Mouse (Mus musculus) heart, adult 2 months (tissue): ENCODE results near the gene Dpf2. TPM values are rescaled to one million over a fixed set of nuclear protein-coding genes. Genes with fewer than 3 reads are reported as not detected.

Source experiments
- DNase-seq, 2 experiments: peaks; one replicate each; pipeline ENCODE4 v3.0.0; 2021
- H3K27ac ChIP-seq: fragments of 200-600 bp; 2 replicates; pipeline ENCODE4 v1.8.1; 2022
- H3K27me3 ChIP-seq: fragments of 200-500 bp; 2 replicates; pipeline ENCODE4 v1.6.1; 2012; ENCODE audit warnings: mild to moderate bottlenecking, low read length, inconsistent platforms, mixed read lengths; ENCODE audit not compliant: control insufficient read depth, insufficient read depth
- H3K36me3 ChIP-seq: fragments of 200-500 bp; 2 replicates; pipeline ENCODE4 v1.6.1; 2012; ENCODE audit warnings: low read length, inconsistent platforms; ENCODE audit not compliant: control insufficient read depth, insufficient read depth
- H3K4me1 ChIP-seq: fragments of 200-500 bp; 2 replicates; pipeline ENCODE4 v1.6.1; 2011; ENCODE audit warnings: low read length; ENCODE audit not compliant: control insufficient read depth, insufficient read depth
- H3K4me3 ChIP-seq: fragments of 200-600 bp; 2 replicates; pipeline ENCODE4 v1.8.1; 2022
- H3K79me2 ChIP-seq: fragments of 200-500 bp; replicated peaks from 2 replicates; pipeline ENCODE4 v1.6.1; 2012; ENCODE audit warnings: mild to moderate bottlenecking, inconsistent platforms, low read length, moderate library complexity, mixed read lengths; ENCODE audit not compliant: control insufficient read depth, insufficient read depth
- H3K9ac ChIP-seq: fragments of 200-500 bp; 2 replicates; pipeline ENCODE4 v1.6.1; 2012; ENCODE audit warnings: low read depth, mild to moderate bottlenecking, control low read depth, inconsistent platforms, low read length, mixed read lengths
- CTCF ChIP-seq: fragments of 200-600 bp; IDR thresholded peaks from 2 replicates; pipeline ENCODE4 v1.8.1; 2022; ENCODE audit warnings: antibody characterized with exemption, mild to moderate bottlenecking, moderate library complexity
- EP300 ChIP-seq: fragments of 200-500 bp; IDR thresholded peaks from 2 replicates; pipeline ENCODE4 v1.6.1; 2011; ENCODE audit warnings: low read depth, low read length, control low read depth; ENCODE audit not compliant: insufficient read depth
- POLR2A ChIP-seq: fragments of 200-500 bp; IDR thresholded peaks from 2 replicates; pipeline ENCODE4 v1.6.1; 2011; ENCODE audit warnings: mild to moderate bottlenecking, low read depth, low read length, control low read depth; ENCODE audit not compliant: insufficient read depth
- WGBS: fragments of 180-500 bp; shearing (Covaris S2); methylation state at CpG from one replicate; pipeline ENCODE4 v1.1.7; 2018; 5-methylcytosine and 5-hydroxymethylcytosine counted together
- intact Hi-C: fragments of 180-260 bp; cut with DNase I; formaldehyde crosslinking; loops from one replicate; pipeline ENCODE4 v1.15.1; 2025
- polyA plus RNA-seq: library from polyadenylated mRNA; depleted of rRNA; stranded (reverse); fragments of >200 nt; gene quantifications from 2 replicates; pipeline ENCODE4 v1.2.3, GENCODE M21; 2012
- total RNA-seq, 2 experiments: library from RNA; stranded (reverse); gene quantifications; 2 replicates each; pipeline ENCODE4 v1.2.3; 2021

Gene Dpf2
- total and polyA plus RNA-seq, 3 experiments, result 71.8 to 83.5 (median 82.3) TPM

DNA sequence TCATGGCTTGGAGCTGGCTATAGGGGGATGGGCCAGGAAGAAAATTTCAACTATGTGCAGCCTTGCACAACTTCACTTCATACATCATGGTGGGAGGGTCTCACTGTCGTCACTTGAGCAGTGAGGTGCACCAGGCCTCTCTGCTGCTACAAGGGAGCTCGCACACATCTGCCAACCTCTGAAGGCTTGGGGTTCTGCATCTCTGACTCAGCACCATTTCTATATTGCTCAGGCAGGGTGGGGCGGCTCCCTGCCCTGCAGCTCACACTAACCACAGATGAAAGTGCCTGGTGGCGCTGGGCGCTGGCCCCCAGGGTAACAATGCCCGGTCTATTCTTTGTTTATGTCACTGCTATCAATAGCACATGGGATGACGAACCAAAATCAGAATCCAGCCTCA, 32.2 kb upstream of the Dpf2 start:
- 0 out of 2 replicates have a peak, but pooled peaks cover 2% of the 10 kb centered on the region for H3K36me3 ChIP-seq
- DNase-seq, result peak; percentile 46 to 59

DNA sequence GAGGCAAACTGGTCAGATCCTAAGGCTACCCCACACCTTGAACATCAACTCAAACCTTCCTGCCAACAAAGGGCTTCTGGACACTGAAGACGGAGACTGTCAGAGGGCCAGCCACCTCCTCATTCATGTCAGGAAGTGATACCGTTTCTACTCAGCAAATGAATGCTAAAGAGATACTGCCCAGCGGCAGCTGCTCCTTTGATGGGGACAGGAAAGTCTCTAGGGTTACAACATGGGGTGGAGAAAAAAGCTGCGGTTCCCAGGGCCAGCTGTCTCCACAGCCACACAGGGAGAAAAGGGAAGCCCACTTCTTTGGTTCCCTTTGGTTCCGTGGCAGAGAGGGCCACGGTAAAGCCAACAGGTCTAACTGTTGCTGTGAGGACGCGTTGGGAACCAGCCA, 31.3 kb upstream of the Dpf2 start:
- H3K27me3 ChIP-seq, result no peaks in the 10 kb centered on the region
- H3K36me3 ChIP-seq, result 0 out of 2 replicates have a peak, but pooled peaks cover 2% of the 10 kb centered on the region
- H3K27ac ChIP-seq, result no peak overlapping the region; the same call in 1 of the 2 replicates
- H3K4me1 ChIP-seq, result peaks cover 31% of the 10 kb centered on the region
- WGBS, result 33% methylated on average over 8 of the region's 8 CpGs
- no peak for TF ChIP-seq CTCF
- no peak for TF ChIP-seq POLR2A
- no peak for TF ChIP-seq EP300
- no peak for DNase-seq
- H3K9ac ChIP-seq, result no peak overlapping the region
- no peak overlapping the region for H3K4me3 ChIP-seq
- intact Hi-C loops, result no loop called here
- no peaks in the 10 kb centered on the region for H3K79me2 ChIP-seq

More for the DNA sequence above, 32.2 kb upstream of the Dpf2 start:
- intact Hi-C loops, result no loop called here
- Histone ChIP-seq H3K9ac (no peak overlapping the region), H3K79me2 (no peaks in the 10 kb centered on the region), H3K4me3 (no peak overlapping the region), H3K4me1 (peaks cover 26% of the 10 kb centered on the region), H3K27ac (peak overlapping the region; percentile 59), H3K27me3 (no peaks in the 10 kb centered on the region)
- 52% methylated on average over 7 of the region's 7 CpGs for WGBS
- TF ChIP-seq CTCF, result no peak
- no peak for TF ChIP-seq POLR2A
- no peak for TF ChIP-seq EP300

DNA sequence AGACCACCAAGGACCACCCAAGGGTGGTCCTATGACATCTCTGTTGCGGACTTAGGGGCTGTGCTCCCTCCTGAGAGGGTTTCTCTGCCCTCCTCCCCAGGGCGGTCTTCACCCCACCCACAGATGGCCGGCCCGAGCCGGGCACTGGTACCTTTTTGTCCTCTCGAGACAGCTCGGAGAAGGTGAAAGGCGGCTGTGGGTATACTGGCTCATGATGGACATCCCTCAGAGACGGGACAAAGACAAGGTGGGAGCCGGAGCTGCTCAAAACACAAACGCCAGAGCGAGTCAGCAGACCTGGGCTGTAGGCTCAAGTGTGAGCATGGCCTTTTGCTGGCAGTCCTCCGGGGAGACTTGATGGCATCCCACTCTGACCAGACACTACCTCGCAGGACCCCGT, 30.6 kb upstream of the Dpf2 start:
- 93% methylated on average over 15 of the region's 15 CpGs for WGBS
- no peak overlapping the region for H3K27ac ChIP-seq
- DNase-seq, result no peak
- intact Hi-C loops, result no loop called here
- no peaks in the 10 kb centered on the region for H3K79me2 ChIP-seq
- 0 out of 2 replicates have a peak, but pooled peaks cover 2% of the 10 kb centered on the region for H3K36me3 ChIP-seq
- H3K9ac ChIP-seq, result no peak overlapping the region
- peaks cover 31% of the 10 kb centered on the region for H3K4me1 ChIP-seq
- H3K27me3 ChIP-seq, result no peaks in the 10 kb centered on the region
- no peak overlapping the region for H3K4me3 ChIP-seq
- TF ChIP-seq POLR2A (no peak), EP300 (no peak), CTCF (no peak)

DNA sequence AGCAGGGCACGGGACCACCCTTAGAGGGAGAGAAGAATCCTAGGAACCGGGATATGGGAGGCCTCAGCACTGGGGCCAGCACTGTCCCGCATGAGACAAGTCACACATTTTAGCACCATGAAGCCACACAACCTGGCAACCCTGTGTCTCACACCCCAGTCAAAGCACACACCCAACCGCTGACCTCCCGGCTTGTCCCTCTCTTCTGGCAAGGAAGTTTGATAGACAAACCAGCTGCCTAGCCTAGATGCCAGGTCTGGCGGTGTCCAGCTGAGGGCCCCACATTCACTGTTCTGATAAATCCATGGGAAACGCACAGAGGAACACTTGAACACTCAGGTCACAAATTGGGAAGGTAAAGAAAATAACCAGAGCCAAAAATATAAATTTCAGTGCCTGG, 29.8 kb upstream of the Dpf2 start:
- 49% methylated on average over 7 of the region's 7 CpGs for WGBS
- no peaks in the 10 kb centered on the region for H3K79me2 ChIP-seq
- H3K4me1 ChIP-seq, result peaks cover 37% of the 10 kb centered on the region
- no peak overlapping the region for H3K4me3 ChIP-seq
- no peak overlapping the region for H3K27ac ChIP-seq
- no peak for TF ChIP-seq EP300
- TF ChIP-seq CTCF, result no peak
- no peak for TF ChIP-seq POLR2A
- DNase-seq, result no peak
- H3K27me3 ChIP-seq, result no peaks in the 10 kb centered on the region
- 0 out of 2 replicates have a peak, but pooled peaks cover 2% of the 10 kb centered on the region for H3K36me3 ChIP-seq
- intact Hi-C loops, result no loop called here
- H3K9ac ChIP-seq, result no peak overlapping the region

DNA sequence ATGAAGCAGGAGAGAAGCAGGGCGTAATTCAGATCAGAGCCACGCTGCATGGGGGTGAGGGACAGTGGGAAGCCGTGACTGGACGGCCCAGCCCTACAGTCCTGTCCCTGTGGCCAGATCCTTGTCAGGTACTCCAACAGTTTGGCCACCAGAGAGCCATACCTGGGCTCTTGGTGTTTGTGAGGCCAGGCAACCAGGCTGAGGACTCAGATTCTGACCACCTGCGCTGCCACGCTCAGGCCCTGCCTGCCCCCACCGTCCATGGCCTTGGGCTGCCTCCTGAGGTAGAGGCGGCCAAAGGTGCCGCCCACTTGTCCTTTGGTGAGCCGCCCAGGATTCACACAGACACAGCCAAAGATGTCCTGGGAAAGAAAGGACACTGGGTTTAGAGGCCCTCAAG, 27.8 kb upstream of the Dpf2 start:
- Histone ChIP-seq H3K27ac (peak overlapping the region; percentile 73), H3K27me3 (no peaks in the 10 kb centered on the region), H3K79me2 (no peaks in the 10 kb centered on the region), H3K9ac (no peak overlapping the region), H3K36me3 (no peaks in the 10 kb centered on the region), H3K4me1 (peaks cover 36% of the 10 kb centered on the region), H3K4me3 (no peak overlapping the region)
- no peak for DNase-seq
- WGBS, result 58% methylated on average over 10 of the region's 10 CpGs
- TF ChIP-seq EP300, result no peak
- TF ChIP-seq CTCF, result no peak
- TF ChIP-seq POLR2A, result no peak
- intact Hi-C loops, result loop anchor here (1.0 to 2.0 kb wide), 2 partner anchors 12 to 16 kb away; partner anchors contain the start of gene Cdc42ep2

DNA sequence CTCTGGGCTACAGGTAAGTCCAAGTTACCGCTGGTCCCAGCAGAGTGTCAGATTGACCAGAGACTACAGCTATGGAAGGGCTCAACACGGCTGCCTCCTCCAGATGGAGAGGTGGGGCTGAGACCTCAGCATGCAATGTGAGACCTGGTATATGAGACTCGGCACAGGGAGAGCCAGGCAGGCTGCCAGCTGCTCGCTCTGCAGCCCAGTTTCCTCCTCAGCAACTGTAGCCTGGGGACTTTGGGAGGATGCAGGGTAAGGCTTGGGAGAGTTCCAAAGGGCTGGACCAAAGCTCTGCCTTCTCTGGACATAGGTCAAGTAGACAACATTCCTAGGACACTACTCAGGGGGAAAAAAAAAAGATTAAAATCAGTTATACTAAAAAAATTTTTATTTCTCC, 27.4 kb upstream of the Dpf2 start:
- WGBS, result 36% methylated on average over 4 of the region's 4 CpGs
- peak; percentile 82 to 87 for DNase-seq
- intact Hi-C loops, result loop anchor here (1.0 to 2.0 kb wide), 2 partner anchors 12 to 15 kb away; partner anchors contain the start of gene Cdc42ep2
- no peaks in the 10 kb centered on the region for H3K27me3 ChIP-seq
- no peaks in the 10 kb centered on the region for H3K79me2 ChIP-seq
- H3K4me3 ChIP-seq, result no peak overlapping the region
- TF ChIP-seq EP300 (peak; percentile 82; the same call in 1 of the 2 replicates), CTCF (no peak), POLR2A (peak; percentile 48; the same call in 1 of the 2 replicates)
- H3K4me1 ChIP-seq, result peaks cover 36% of the 10 kb centered on the region
- peak overlapping the region; percentile 3; the same call in 1 of the 2 replicates for H3K9ac ChIP-seq
- H3K36me3 ChIP-seq, result no peaks in the 10 kb centered on the region
- peak overlapping the region; percentile 73 for H3K27ac ChIP-seq
